In genomic region chr9:76322122-76323052, GRCm38 (mm10) we compare ENCODE assay signal across 10 mouse cellular contexts. TPM values are rescaled to one million over a fixed set of nuclear protein-coding genes. Genes with fewer than 3 reads are reported as not detected.
A peak's percentile ranks its signal among the peaks of the same experiment; 100 is the strongest.
DNase-seq lines count a peak whose midpoint lies in the region; ATAC-seq lines count a peak whose summit lies in the region.
"Had no signal": no experiment of that assay in that cellular context is flagged by ENCODE, and none has a peak within 500 bp of the region (broad histone marks: within the 10 kb centered on the region; RNA-seq: fewer than 3 reads in every experiment).

No protein-coding gene starts in this region.

- no peak overlapping the region for H3K9ac ChIP-seq in limb, embryonic 12.5 days (replicated peaks)

- peaks cover 42% of the 10 kb centered on the region for H3K27me3 ChIP-seq in limb, embryonic 12.5 days

- peak; percentile 12 to 22 for DNase-seq in cerebellum, postnatal 25 days
- no peak for DNase-seq in cerebellum, adult 9-11 months
- peak; percentile 17 for DNase-seq in right cerebral cortex, postnatal 25 days
- DNase-seq in right cerebral cortex, postnatal 14 days, result no peak
- DNase-seq in retina, postnatal 1 day, result peak; percentile 42
- DNase-seq in kidney, postnatal 14 days, result no peak
- no peak for DNase-seq in cerebellum, adult 11 months

- no peak overlapping the region for H3K27ac ChIP-seq in limb, embryonic 12.5 days

- H3K36me3 ChIP-seq in limb, embryonic 12.5 days, result no peaks in the 10 kb centered on the region

- peak overlapping the region; percentile 45 for H3K4me3 ChIP-seq in limb, embryonic 12.5 days (replicated peaks)
- H3K4me3 ChIP-seq: myocyte had no signal

- peak overlapping the region; percentile 85 for H3K4me2 ChIP-seq in limb, embryonic 12.5 days

- WGBS in limb, embryonic 12.5 days, result 5% methylated on average over 24 of the region's 24 CpGs

- H3K9me3 ChIP-seq in limb, embryonic 12.5 days, result no peaks in the 10 kb centered on the region

- peaks cover 5% of the 10 kb centered on the region; the same call in 1 of the 2 replicates for H3K4me1 ChIP-seq in limb, embryonic 12.5 days (replicated peaks)

- ATAC-seq in limb, embryonic 12.5 days (ENCODE audit: insufficient number of reproducible peaks, insufficient read depth, low FRiP score, low TSS enrichment, low read depth), result no peak

RNA-seq across cellular contexts. Expression of gene Hcrtr2, which starts 1.3 kb away (rescaled TPM):
- 0.49 and 0.66 TPM in 2 replicates for polyA plus RNA-seq in limb, embryonic 12.5 days (2016; fragmentation: Nextera tagmentation; extraction: Ambion mirVana)
- polyA plus RNA-seq: C2C12, myocyte had no signal

Comparison
In these comparisons a context has a peak if more than half of its experiments do, and no peak if none do; other contexts are left out.
1. DNase-seq: peak in cerebellum, postnatal 25 days (2 of 2), right cerebral cortex, postnatal 25 days (single experiment) and retina, postnatal 1 day (single experiment); none in cerebellum, adult 9-11 months (single experiment), right cerebral cortex, postnatal 14 days (single experiment), kidney, postnatal 14 days (single experiment) and cerebellum, adult 11 months (single experiment).